Mouse (Mus musculus) heart, embryonic 10.5 days (tissue): Measurements from ENCODE around the gene Abhd18. TPM values are rescaled to one million over a fixed set of nuclear protein-coding genes. Genes with fewer than 3 reads are reported as not detected.
"Not testable (repeated sequence)": the region's sequence is repeated elsewhere in the genome, so short reads cannot be mapped to it uniquely, and the experiment has no call there.

Source experiments
- DNase-seq: peaks from one replicate; pipeline ENCODE4 v3.0.0-alpha.2; 2017; ENCODE audit warnings: low spot score
- H3K27ac ChIP-seq: fragments of 300-500 bp; sonication (generic); 2 replicates; pipeline ENCODE4 v1.5.1; 2016; ENCODE audit warnings: mild to moderate bottlenecking
- H3K27me3 ChIP-seq: fragments of 300-500 bp; sonication (generic); 2 replicates; pipeline ENCODE4 v1.6.1; 2016; ENCODE audit warnings: mild to moderate bottlenecking; ENCODE audit not compliant: poor library complexity, insufficient read depth, severe bottlenecking
- H3K36me3 ChIP-seq: fragments of 300-500 bp; sonication (generic); 2 replicates; pipeline ENCODE4 v1.6.1; 2016; ENCODE audit warnings: mild to moderate bottlenecking, moderate library complexity
- H3K4me1 ChIP-seq: fragments of 300-500 bp; sonication (generic); 2 replicates; pipeline ENCODE4 v1.6.1; 2016; ENCODE audit warnings: mild to moderate bottlenecking
- H3K4me3 ChIP-seq: fragments of 300-500 bp; sonication (generic); 2 replicates; pipeline ENCODE4 v1.5.1; 2016; ENCODE audit warnings: mild to moderate bottlenecking, moderate library complexity
- H3K9me3 ChIP-seq: fragments of 300-500 bp; sonication (generic); 2 replicates; pipeline ENCODE4 v1.6.1; 2016; ENCODE audit warnings: mild to moderate bottlenecking, moderate library complexity
- WGBS: fragments of 180-500 bp; shearing (Covaris S2); methylation state at CpG from one replicate; pipeline ENCODE4 v1.1.7; 2016; 5-methylcytosine and 5-hydroxymethylcytosine counted together
- polyA plus RNA-seq: library from polyadenylated mRNA; unstranded; fragments of >200 nt; fragmentation: Nextera tagmentation; extraction: Ambion mirVana; gene quantifications from 2 replicates; pipeline ENCODE4 v1.2.1, GENCODE M21; 2016

Abhd18 gene
- polyA plus RNA-seq, 1 experiment from 2014 or later = 8.8 TPM

DNA sequence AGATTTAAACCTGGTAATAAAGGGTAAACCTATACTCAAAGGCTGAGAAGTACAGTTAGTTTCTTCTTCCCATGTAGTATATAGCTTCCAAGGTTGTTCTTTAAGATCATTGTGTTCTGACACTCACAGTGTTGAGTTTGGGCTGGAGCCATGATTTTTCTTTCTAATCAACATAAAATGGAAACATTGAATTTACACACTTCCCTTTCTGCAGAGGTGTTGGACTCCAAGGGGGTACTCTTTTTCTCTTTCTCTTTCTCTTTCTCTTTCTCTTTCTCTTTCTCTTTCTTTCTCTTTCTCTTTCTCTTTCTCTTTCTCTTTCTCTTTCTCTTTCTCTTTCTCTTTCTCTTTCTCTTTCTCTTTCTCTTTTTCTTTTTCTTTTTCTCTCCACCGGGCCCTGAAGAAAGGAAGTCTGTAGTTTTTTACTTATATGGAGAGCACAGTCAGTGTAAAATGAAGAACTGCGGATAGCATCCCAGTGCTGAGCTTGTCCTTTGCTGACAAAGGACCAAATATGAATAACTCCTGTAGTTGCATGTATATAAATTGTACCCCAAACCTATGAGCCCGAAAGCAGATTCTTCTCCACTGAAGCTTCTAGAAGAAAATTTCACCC, 6.5 kb downstream of the Abhd18 start:
- WGBS = 85% methylated on average over 3 of the region's 3 CpGs

DNA sequence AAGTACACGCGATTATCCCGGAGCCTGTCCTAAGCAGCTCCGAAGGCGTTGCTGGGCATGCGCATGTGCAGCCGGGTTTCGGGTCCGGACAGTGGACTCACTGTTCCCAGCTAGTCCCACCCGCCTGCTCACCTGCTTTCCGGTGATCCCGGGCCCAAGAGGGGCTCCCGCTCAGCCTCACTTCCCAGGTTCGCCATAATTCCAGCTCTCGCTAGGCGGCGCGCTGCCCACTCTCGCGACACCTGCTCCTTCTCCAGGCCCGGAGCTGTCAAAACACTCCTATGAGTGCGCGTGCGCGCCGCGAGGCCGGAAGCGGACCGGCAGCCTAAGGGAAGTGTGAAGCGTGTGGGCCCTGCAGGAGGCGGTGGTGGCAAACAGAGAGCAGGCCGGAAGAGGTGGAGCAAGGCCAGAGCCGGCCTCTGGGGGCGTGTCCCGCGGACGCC, 47.1 kb downstream of the Abhd18 start:
- DNase-seq = peak; percentile 100
- not testable (repeated sequence) for H3K4me1 ChIP-seq, H3K27me3 ChIP-seq, H3K36me3 ChIP-seq, H3K9me3 ChIP-seq
- H3K27ac ChIP-seq = peak overlapping the region; percentile 79
- under 1% methylated on average over 38 of the region's 38 CpGs for WGBS
- H3K4me3 ChIP-seq = peak overlapping the region; percentile 66

More for the DNA sequence above, 6.5 kb downstream of the Abhd18 start:
- H3K27ac ChIP-seq, H3K4me3 ChIP-seq, H3K27me3 ChIP-seq, H3K9me3 ChIP-seq, H3K4me1 ChIP-seq, DNase-seq, H3K36me3 ChIP-seq: not testable (repeated sequence)

DNA sequence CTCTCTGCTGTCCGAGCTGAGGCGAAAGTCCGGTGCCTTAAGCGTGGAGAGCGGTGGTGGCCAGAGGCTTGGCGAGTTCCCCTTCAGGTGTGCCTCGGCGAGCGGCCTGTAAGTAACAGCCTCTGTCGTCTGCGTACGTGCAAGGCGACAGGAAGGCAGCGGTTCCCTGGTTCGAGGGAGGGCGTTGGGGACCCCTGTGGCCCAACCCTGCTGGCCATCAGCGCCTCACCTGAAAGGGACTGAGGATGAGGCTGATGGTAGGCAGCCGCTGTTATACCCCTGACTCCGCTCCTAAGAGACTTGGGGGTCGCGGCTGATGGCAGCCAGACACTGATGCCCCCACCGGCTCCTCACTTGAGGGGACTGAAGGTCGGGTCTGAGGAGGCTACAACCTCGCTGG, 47.6 kb downstream of the Abhd18 start:
- peak; percentile 76 for DNase-seq
- H3K27me3 ChIP-seq, H3K36me3 ChIP-seq, H3K4me1 ChIP-seq, H3K9me3 ChIP-seq: not testable (repeated sequence)
- peak overlapping the region; percentile 66 for H3K4me3 ChIP-seq
- 1% methylated on average over 23 of the region's 24 CpGs for WGBS
- peak overlapping the region; percentile 76 for H3K27ac ChIP-seq

DNA sequence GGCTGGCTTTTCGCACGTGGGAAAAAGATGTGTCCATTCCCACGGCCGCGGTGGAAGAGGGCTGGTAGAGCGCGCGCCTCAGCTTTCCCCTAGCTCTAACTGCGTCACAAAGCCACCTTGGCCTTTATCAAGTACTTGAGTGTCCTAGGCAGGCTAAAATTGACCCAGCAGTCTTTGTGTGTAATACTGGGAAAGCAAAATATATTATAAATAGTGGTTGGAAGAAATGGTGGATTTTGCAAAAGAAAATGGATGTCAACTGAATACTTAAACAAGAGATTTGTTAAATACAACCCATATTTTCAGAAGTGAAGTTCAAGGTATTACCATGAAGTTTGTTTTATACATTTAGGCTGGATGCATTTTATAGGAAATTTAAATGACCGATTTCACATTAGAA, 55.7 kb downstream of the Abhd18 start, which contains the start of gene 1700034I23Rik:
TSS of gene 1700034I23Rik (minus strand) at position 101 of the 400 bp plus-strand sequence.
- H3K9me3 ChIP-seq, H3K4me1 ChIP-seq, H3K27me3 ChIP-seq, H3K36me3 ChIP-seq, H3K4me3 ChIP-seq, H3K27ac ChIP-seq, DNase-seq: not testable (repeated sequence)
- 89% methylated on average over 8 of the region's 10 CpGs for WGBS

DNA sequence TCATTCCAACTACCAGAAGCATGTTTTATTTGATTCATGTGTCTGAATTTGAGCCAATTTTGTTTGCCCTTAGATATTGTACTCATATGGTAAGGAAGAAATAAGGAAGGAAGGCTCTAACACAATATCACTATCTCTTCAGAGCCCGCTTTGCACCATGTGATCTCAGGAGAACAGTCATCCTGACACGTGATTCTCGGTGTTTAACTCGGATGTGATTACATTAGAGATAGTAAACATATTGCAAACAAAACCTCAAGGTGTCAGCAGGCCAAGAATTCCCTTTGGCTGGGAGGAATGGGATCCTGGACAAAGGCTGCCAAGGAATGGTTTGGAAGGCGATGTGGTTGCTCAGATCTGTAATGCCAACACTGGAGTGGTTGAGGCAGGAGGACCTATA, 91.4 kb downstream of the Abhd18 start:
- H3K27me3 ChIP-seq = no peaks in the 10 kb centered on the region
- H3K4me1 ChIP-seq = no peaks in the 10 kb centered on the region
- H3K9me3 ChIP-seq = no peaks in the 10 kb centered on the region
- WGBS = 84% methylated on average over 5 of the region's 5 CpGs
- H3K4me3 ChIP-seq = no peak overlapping the region
- H3K36me3 ChIP-seq = peaks cover 17% of the 10 kb centered on the region
- no peak for DNase-seq
- H3K27ac ChIP-seq = no peak overlapping the region

DNA sequence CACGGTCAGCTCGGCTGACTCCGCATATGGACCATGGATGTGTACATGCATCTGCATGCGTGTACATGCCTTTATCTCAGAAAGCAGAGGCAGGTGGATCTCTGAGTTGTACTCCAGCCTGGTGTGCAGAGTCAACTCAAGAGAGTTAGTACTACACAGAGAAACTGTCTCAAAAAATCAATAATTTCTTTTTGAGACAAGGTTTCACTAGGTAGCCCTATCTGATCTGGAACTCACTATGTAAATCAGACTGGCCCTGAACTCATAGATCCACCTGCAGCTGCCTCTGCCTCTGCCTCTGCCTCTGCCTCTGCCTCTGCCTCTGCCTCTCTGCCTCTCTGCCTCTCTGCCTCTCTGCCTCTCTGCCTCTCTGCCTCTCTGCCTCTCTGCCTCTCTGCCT, 91.8 kb downstream of the Abhd18 start:
- WGBS = 90% methylated on average over 4 of the region's 4 CpGs
- H3K9me3 ChIP-seq = no peaks in the 10 kb centered on the region
- H3K27me3 ChIP-seq = no peaks in the 10 kb centered on the region
- no peak overlapping the region for H3K27ac ChIP-seq
- no peaks in the 10 kb centered on the region for H3K4me1 ChIP-seq
- peaks cover 13% of the 10 kb centered on the region for H3K36me3 ChIP-seq
- H3K4me3 ChIP-seq = no peak overlapping the region
- no peak for DNase-seq

DNA sequence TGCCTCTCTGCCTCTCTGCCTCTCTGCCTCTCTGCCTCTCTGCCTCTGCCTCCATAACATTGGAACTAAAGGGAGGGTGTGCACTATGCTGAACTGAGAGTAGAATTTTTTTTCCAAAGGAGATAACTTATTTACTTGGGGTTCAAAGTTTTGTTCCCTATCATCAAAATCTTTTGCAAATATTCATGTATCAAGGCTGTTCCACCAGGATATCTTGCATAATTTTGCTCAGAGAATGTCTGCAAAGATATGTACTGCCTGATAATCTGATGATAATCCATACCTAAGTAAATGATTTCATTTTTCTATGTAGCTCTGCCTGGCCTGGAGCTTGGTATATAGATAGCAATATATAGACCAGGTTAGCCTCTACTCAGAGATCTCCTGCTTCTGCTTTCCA, 92.2 kb downstream of the Abhd18 start:
- peaks cover 8% of the 10 kb centered on the region for H3K36me3 ChIP-seq
- H3K9me3 ChIP-seq = no peaks in the 10 kb centered on the region
- H3K4me3 ChIP-seq = no peak overlapping the region
- no peaks in the 10 kb centered on the region for H3K4me1 ChIP-seq
- no peak for DNase-seq
- H3K27ac ChIP-seq = no peak overlapping the region
- no peaks in the 10 kb centered on the region for H3K27me3 ChIP-seq

DNA sequence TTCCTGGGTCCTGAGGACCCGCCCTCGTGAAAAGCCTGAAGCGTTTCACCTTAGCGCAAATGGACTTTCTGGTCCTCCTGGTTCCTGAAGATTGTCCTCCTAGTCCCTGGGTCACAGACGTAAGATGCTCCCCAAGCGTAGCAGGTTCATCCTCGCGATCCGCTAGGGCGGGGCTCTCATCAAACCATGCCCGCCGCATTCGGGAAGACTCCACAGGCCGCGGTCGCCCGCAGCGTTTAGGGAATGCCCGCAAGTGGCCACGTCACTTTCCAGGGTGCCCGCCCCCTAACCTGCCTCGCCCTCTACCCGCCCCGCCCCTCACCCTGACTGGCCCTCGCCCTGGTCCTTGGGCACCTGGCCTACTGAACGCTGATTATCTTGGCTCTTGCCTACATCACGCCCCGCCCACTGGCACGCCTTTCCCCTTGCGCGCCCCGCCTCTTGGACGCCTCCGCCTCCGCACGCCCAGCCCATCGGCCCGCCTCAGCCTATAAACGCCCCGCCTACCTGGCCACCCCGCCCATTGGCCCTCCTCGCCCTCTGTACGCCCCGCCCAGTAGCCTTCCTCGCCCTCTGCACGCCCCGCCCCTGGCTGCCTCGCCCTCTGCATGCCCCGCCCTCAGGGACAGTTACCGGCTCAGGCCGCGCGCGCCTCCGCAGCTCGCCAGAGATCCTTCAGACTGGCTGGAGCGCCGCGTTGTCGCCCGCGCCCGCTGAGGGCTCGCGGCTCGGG, 102.6 kb downstream of the Abhd18 start, which contains the start of gene Larp1b:
TSS of gene Larp1b (plus strand) at position 659 of the 733 bp plus-strand sequence.
- H3K4me1 ChIP-seq = 0 out of 2 replicates have a peak, but pooled peaks cover 8% of the 10 kb centered on the region
- WGBS = under 1% methylated on average over 65 of the region's 66 CpGs
- H3K4me3 ChIP-seq = peak within 1 kb of the TSS; percentile 92
- H3K27ac ChIP-seq = peak within 1 kb of the TSS; percentile 92
- H3K36me3 ChIP-seq = no peaks in the 10 kb centered on the region
- DNase-seq = peak; percentile 100
- peaks cover 15% of the 10 kb centered on the region; the same call in 1 of the 2 replicates for H3K27me3 ChIP-seq
- no peaks in the 10 kb centered on the region for H3K9me3 ChIP-seq

DNA sequence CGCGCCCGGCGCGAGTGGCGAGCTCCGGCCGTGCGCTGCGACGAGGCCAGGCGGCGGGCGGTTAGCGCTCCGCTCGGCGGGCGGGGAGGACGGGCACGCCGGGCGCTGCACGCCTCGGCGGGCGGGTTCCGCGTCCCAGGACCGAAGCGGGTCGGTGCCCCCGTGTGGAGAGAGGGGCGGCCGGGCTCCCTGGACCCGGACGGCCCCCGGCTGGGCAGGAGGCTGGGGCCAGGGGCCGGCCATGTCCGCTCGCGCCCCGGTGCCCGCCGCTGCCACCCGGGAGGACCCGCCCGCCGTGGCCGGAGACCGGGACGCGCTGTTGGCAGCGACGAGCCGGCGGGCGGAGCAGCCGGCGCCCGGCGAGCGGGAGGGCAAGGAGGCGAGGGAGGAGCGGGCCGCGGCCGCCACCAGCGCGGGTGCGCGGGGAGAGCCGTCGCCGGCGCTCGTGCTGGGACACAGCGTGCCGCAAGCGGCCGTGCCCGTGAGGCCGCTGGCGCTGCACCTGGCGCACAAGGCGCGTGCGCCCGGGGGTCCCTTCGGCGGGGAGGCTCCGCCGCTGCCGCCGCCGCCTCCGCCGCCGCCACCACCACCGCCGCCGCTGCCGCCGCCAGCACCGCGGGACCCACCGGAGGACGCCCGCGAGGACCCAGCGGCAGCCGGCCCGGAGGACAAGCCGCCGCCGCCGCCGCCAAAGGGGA, 103.3 kb downstream of the Abhd18 start:
- Histone ChIP-seq H3K9me3 (no peaks in the 10 kb centered on the region), H3K4me3 (peak overlapping the region; percentile 92), H3K27me3 (peaks cover 15% of the 10 kb centered on the region; the same call in 1 of the 2 replicates), H3K4me1 (0 out of 2 replicates have a peak, but pooled peaks cover 8% of the 10 kb centered on the region), H3K27ac (peak overlapping the region; percentile 92), H3K36me3 (no peaks in the 10 kb centered on the region)
- DNase-seq = no peak
- 3% methylated on average over 103 of the region's 118 CpGs for WGBS

DNA sequence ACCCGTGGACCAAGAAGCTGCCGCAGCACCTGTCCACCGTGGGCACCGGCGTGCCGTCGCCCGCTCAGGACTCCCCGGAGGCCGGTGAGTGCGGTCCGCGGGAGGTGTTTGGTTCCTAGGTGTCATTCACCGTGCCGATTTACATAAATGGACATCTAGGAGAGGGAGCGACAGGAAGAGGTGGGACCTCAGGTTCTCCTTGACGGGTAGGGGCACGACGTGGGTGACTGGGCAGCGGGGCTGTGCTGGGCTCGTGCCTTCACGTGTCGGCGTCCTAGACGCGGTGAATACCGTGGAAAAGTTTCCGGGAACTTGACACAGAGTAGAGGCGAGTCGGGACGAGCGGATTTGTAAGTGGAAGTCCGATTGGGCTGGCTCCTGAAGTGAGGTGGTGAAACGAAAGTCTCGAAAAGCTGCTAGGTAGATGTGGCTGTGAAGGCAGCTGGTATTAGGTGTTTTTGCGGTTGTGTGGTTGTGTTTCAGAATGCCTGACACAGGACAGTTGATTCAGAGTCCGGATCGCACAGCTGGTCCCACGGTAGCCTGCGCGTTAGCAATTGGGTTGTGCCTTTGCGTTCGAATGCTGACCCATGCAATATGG, 103.9 kb downstream of the Abhd18 start:
- Histone ChIP-seq H3K27ac (peak overlapping the region; percentile 92), H3K27me3 (peaks cover 15% of the 10 kb centered on the region; the same call in 1 of the 2 replicates), H3K36me3 (no peaks in the 10 kb centered on the region), H3K4me3 (peak overlapping the region; percentile 92), H3K4me1 (0 out of 2 replicates have a peak, but pooled peaks cover 8% of the 10 kb centered on the region), H3K9me3 (no peaks in the 10 kb centered on the region)
- peak; percentile 90 for DNase-seq
- 1% methylated on average over 43 of the region's 43 CpGs for WGBS

DNA sequence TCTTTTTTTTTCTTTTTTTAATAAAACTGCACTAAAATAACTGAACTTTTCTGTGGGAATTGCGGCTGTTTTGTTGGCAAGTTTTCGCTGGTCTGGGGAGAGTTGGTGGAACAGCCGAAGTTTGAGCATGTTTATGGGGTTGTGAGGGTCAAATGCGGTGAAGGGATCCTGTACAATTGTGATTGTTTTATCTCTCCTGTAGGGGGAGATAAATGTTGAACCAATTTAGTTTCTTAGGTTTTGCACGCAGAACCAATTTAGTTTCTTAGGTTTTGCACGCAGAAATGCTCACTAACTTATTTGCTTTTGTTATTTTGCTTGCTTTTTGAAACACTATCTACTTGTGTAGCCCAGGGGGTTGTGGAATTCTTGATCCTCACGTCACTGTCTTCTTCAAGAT, 104.6 kb downstream of the Abhd18 start:
- WGBS = 15% methylated on average over 7 of the region's 7 CpGs
- peaks cover 15% of the 10 kb centered on the region; the same call in 1 of the 2 replicates for H3K27me3 ChIP-seq
- H3K36me3 ChIP-seq = no peaks in the 10 kb centered on the region
- no peak overlapping the region for H3K27ac ChIP-seq
- H3K4me1 ChIP-seq = 0 out of 2 replicates have a peak, but pooled peaks cover 8% of the 10 kb centered on the region
- no peaks in the 10 kb centered on the region for H3K9me3 ChIP-seq
- no peak for DNase-seq
- H3K4me3 ChIP-seq = peak overlapping the region; percentile 92

DNA sequence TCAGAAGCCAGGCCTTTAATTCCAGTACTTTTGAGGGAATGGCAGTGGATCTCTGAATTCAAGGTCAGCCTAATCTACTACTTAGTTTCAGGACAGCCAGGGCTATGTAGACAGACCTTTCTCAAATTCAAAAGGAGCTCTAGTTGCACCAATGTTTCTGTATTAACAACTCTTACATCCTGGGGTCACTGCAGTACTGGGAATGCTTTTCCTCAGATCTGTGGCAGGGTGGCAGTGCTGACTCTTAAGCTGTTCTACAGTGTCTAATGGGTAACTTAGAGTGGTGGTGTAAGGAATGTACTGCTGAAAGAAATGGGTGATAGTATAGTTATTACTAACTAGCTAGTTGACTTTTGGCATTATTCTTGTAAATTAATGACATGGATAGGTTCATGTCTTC, 105.8 kb downstream of the Abhd18 start:
- Histone ChIP-seq H3K4me3 (no peak overlapping the region), H3K27ac (no peak overlapping the region), H3K27me3 (peaks cover 15% of the 10 kb centered on the region; the same call in 1 of the 2 replicates), H3K9me3 (no peaks in the 10 kb centered on the region), H3K4me1 (0 out of 2 replicates have a peak, but pooled peaks cover 8% of the 10 kb centered on the region), H3K36me3 (no peaks in the 10 kb centered on the region)
- no peak for DNase-seq
